Mouse (Mus musculus) frontal cortex, postnatal 10 days (tissue): ENCODE data around the gene Pthlh.
"Not testable (repeated sequence)": the region's sequence is repeated elsewhere in the genome, so short reads cannot be mapped to it uniquely, and the experiment has no call there.

Experiments used
- DNase-seq, 2 experiments: peaks; one replicate each; pipeline ENCODE4 v3.0.0; 2022; ENCODE audit warnings: low spot score in 2 of 2, mixed read lengths in 1 of 2

The Pthlh gene

GRCm38 (mm10) chr6:147263587-147264565 is at the start of gene Pthlh:
Pthlh (minus strand) TSS chr6:147264183.
- DNase-seq: peak in 1 of 2 experiments; percentile 31

GRCm38 (mm10) chr6:147313331-147313730 is 49.3 kb upstream of the Pthlh start:
- DNase-seq: no peak

GRCm38 (mm10) chr6:147310435-147310978 is 46.5 kb upstream of the Pthlh start:
- no peak for DNase-seq

- DNase-seq: peak in 1 of 2 experiments; percentile 17
These were observed 46.1 kb upstream of the Pthlh start for GRCm38 (mm10) chr6:147310035-147310434.

- DNase-seq: not testable (repeated sequence)
These were observed 40.3 kb upstream of the Pthlh start for GRCm38 (mm10) chr6:147304236-147304635.

GRCm38 (mm10) chr6:147299607-147300006 is 35.6 kb upstream of the Pthlh start:
- no peak for DNase-seq

GRCm38 (mm10) chr6:147279309-147279708 is 15.3 kb upstream of the Pthlh start:
- no peak for DNase-seq

GRCm38 (mm10) chr6:147268143-147268790 is 4.3 kb upstream of the Pthlh start:
- no peak for DNase-seq

- DNase-seq: no peak
These were observed 2.5 kb upstream of the Pthlh start for GRCm38 (mm10) chr6:147266466-147266865.

GRCm38 (mm10) chr6:147263178-147263577 is 805 bp downstream of the Pthlh start:
- DNase-seq: no peak

GRCm38 (mm10) chr6:147261616-147262015 is 2.4 kb downstream of the Pthlh start:
- DNase-seq: no peak

- no peak for DNase-seq
These were observed 3.2 kb downstream of the Pthlh start for GRCm38 (mm10) chr6:147260766-147261165.

- DNase-seq: no peak
These were observed 16.2 kb downstream of the Pthlh start for GRCm38 (mm10) chr6:147247782-147248181.

- DNase-seq: no peak
These were observed 19.7 kb downstream of the Pthlh start for GRCm38 (mm10) chr6:147244294-147244693.

GRCm38 (mm10) chr6:147243655-147244054 is 20.3 kb downstream of the Pthlh start:
- DNase-seq: no peak

GRCm38 (mm10) chr6:147241541-147241940 is 22.4 kb downstream of the Pthlh start:
- DNase-seq: no peak

GRCm38 (mm10) chr6:147240203-147240804 is 23.7 kb downstream of the Pthlh start:
- peak in 1 of 2 experiments; percentile 37 for DNase-seq

- DNase-seq: no peak
These were observed 37.3 kb downstream of the Pthlh start for GRCm38 (mm10) chr6:147226696-147227095.

- no peak for DNase-seq
These were observed 44.9 kb downstream of the Pthlh start for GRCm38 (mm10) chr6:147219099-147219498.

GRCm38 (mm10) chr6:147216156-147216555 is 47.8 kb downstream of the Pthlh start:
- DNase-seq: no peak

GRCm38 (mm10) chr6:147207821-147208330 is 56.1 kb downstream of the Pthlh start:
- no peak for DNase-seq
